Mouse (Mus musculus): Measurements from ENCODE around the gene Rusc2.

- TF ChIP-seq POLR2A (IDR thresholded peaks at IDR 0.05; ENCODE audit: extremely low read depth, insufficient read depth, low read length) (no peak), CTCF (IDR thresholded peaks at IDR 0.05; ENCODE audit: low read depth, low read length) (no peak; the same call in 1 of the 2 replicates)
Observed at GRCm38 (mm10) chr4:43454041-43454836, 72.5 kb downstream of the Rusc2 start, which contains the start of gene Cd72.
